Mouse (Mus musculus): Measurements from ENCODE around the gene Mfap3l. TPM values are rescaled to one million over a fixed set of nuclear protein-coding genes. Genes with fewer than 3 reads are reported as not detected.
"Not testable (repeated sequence)": the region's sequence is repeated elsewhere in the genome, so short reads cannot be mapped to it uniquely, and the experiment has no call there.

The Mfap3l gene
- polyA plus RNA-seq, 1 experiment = 0.73 TPM

DNA sequence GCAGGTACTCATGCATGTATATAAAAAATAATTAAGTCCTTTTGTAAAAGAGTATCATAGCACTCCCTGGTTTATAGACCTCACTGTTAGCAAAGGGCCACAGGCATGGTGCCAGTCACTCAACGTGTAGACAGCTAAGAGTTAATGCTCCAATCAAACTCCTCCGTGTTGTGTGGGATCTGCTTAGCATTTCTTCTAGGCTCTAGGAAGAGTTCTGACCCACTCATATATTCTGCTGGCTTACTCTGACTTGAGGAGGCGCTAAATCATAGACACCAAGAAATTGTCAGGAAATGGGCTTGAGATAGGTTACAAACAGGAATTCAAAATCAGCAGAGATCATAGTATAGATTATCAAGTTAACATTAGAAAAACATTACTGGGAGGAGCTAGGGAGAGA, 13.3 kb downstream of the Mfap3l start:
- no peak for DNase-seq (ENCODE audit: low read depth, low spot score)
- 66% methylated on average over 3 of the region's 3 CpGs for WGBS

DNA sequence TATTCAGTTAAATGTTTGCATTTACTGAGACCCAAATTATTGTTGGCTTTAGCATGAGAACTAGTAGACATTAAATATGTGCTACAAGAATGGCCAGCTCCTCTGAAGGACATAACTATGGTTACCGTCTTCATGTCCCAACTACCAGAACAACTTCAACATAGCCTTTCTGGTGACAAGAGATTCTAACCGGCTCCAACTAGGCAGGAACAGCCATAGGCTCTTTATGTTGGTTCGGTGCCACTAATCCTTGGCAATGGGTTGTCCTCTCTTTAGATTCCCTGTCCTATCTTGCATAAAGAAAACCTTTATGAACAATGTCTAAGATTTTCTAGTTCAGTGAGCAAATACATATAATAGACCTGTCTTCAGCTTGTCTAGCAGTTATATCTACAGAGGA, 14.7 kb downstream of the Mfap3l start:
- DNase-seq (ENCODE audit: low read depth, low spot score) = no peak
- 96% methylated on average over 3 of the region's 3 CpGs for WGBS

DNA sequence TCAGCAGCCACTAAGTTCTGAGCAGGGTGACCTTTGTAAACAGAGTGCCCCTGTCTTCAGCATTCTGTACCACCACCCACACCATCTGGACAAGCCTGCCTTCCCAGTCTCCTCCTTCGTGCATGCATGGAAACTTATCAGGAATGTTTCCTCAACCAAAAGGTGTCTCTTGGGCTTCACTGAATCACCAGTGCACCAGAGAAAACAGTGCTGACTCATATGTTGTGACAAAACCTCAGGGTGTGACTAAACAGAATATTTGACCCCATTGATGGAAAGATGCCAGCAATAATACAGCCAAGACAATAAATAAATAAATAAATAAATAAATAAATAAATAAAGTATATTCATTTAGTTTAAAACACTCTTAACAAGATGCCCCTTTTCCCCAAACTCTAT, 16.5 kb downstream of the Mfap3l start:
- WGBS = 72% methylated on average over 1 of the region's 1 CpGs
- DNase-seq (ENCODE audit: low read depth, low spot score) = no peak

DNA sequence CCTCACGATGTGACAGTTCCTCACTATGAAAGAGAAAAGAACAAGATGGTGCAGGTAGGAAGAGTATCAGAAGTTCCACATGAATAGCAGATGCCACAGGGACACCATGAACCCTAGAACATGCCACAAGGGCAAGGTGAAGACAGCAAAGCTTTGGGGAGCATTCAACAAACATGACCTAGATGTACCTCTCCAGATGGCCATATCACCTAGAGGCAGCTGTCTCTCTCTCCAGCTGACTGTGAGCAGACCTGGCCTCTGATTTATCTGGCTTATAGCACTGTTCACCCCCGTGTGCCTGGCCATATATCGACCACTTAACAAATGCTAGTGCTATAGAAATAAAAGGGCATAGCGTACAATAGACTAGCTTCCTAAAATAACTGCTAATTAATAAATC, 17.5 kb downstream of the Mfap3l start:
- DNase-seq (ENCODE audit: low read depth, low spot score) = no peak
- WGBS = 81% methylated on average over 4 of the region's 4 CpGs

DNA sequence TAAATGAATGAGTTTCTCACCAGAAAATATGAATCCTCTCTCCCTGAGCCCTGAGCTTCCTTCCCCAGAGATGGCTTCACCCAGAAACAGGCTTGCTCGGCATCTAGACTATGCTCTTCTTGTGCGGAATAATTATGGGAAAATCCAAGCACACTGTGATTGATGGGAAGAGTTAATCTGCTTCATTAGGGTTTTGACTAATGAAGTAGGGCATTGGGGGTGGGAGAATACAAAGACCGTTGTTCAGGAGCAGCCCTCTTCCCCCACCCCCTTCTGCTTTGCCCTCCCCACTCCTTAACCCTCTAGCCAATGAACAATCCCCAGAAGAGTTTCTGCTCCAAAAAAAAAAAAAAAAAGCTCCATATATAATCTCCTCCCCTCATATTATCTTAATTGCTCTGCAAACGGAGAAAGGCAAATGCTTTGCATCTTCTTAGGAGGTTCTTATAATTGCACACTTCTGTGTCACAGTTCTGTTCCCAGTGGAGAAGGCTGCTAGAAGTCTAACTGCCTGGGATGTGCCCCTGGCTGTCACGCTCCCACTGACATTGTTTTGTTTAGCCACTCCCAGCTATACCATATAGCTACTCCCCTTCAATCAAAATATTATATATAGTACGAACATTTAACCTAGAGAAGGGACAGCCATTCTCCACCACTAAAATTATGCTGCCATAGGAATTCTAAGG, 24.9 kb downstream of the Mfap3l start:
- WGBS = 75% methylated on average over 6 of the region's 6 CpGs
- DNase-seq (ENCODE audit: low read depth, low spot score) = no peak

DNA sequence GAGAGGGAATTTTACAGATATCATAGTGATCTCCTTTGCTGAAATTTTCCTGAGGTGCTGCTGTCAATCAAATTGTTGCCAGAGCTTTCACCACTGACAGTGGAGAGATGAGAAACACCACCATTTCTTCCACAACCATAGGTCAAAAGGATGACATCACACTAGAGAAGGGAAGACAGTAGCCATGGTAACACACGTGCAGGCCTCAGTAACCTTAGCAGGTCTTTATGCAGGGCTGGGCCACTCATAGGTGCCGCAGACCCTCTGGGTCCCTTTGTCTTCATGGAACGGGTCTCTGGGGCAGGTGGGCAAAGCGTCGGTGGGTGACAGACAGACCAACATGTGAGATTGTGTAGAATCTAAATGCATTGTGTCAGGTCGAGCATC, 25.5 kb downstream of the Mfap3l start:
- WGBS = 87% methylated on average over 6 of the region's 6 CpGs
- no peak for DNase-seq (ENCODE audit: low read depth, low spot score)

DNA sequence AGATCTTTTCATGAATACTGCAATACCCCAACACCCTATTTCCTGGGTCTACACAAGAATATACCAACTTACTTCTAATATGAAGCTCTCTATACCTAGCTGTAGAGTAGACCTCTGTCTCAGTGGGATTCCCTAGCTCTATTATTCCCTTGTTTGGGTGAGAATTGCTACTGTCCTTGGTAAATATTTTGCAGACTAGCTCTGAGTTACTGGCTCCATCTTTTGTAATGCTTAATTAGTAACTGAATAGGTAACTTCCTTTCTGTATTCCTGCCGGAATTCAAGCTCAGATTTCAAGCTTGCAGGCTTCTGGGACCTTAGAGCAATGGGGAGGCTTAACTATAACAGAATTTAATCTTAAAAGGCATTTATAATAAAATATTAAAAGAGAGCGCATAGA, 26.1 kb downstream of the Mfap3l start:
- DNase-seq (ENCODE audit: low read depth, low spot score) = not testable (repeated sequence)
- 75% methylated on average over 2 of the region's 2 CpGs for WGBS

DNA sequence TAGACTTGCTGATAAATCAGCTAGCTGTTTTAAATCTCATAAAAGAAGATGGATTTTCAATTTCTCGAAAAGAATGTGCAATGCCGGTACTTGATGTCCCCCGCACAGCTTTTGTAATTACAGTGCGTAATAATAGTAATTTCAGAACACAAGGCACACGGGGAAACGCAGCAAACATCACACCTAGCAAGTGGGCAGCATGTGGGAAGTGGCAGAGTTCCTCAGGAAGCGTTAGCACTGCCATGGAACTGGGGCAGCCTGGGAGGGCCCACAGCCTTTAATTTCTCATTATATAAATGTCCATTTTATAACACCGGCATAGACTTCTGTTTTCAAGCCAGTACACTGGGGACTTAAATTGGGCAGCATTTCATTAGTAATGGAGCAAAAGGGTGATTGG, 27.1 kb downstream of the Mfap3l start:
- 94% methylated on average over 8 of the region's 8 CpGs for WGBS
- no peak for DNase-seq (ENCODE audit: low read depth, low spot score)

DNA sequence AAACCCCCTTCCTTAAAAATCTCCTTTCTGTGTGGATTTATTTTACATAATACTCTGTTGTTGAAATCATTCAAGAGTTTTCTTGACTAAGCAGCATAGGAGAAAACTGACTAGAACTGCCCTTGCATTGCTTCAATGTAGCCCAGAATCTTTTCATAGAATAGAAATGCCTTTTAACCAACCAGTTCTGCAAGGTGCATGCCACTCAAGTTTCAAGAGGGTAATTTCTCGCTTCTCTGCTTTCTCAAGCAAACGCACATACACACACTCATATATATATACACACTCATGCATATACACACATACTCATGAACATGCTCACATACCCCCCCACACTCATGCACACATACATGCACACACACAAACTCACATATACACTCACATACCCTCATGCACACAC, 28.6 kb downstream of the Mfap3l start:
- no peak for DNase-seq (ENCODE audit: low read depth, low spot score)
- 95% methylated on average over 2 of the region's 2 CpGs for WGBS

DNA sequence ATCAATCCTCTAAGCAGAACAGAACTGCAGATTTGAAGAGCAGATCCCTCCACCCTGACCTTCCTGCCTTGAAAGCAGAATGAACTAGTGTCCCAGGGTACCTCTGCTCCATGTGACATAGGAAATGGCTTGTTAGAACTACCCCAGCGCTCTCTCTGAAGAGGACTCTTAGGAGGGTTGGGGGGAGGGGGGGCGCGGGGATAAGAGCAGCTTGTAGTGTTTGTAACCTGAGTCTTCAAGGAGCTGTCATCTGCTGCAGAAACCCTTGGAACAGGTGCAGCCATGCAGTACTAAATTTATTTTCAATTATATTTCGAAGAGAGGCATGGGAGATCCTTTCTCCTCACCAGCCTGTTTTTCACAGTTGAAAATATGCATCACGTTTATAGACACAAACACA, 30.9 kb downstream of the Mfap3l start:
- DNase-seq (ENCODE audit: low read depth, low spot score) = no peak
- 82% methylated on average over 5 of the region's 5 CpGs for WGBS

DNA sequence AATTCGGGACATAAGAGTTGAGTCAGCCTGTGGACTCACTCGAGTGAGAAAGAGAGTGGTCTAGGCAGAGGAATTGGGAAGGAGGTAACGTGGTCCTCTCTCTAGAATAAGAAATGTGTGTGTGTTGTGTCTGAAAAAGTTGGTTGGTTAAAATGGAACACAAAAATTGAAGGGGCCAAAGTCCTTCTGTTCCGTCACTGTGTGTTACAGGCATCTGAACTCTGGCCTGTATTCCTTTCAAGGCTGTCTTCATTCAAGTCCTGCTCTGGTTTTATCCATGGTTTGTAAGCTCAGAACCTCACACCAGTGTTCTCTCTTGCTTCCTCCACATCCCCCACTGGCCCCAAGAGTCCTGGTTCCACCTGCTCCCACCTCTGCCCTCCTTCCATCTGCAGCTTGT, 33.2 kb downstream of the Mfap3l start:
- DNase-seq (ENCODE audit: low read depth, low spot score) = no peak
- WGBS = 70% methylated on average over 4 of the region's 4 CpGs

DNA sequence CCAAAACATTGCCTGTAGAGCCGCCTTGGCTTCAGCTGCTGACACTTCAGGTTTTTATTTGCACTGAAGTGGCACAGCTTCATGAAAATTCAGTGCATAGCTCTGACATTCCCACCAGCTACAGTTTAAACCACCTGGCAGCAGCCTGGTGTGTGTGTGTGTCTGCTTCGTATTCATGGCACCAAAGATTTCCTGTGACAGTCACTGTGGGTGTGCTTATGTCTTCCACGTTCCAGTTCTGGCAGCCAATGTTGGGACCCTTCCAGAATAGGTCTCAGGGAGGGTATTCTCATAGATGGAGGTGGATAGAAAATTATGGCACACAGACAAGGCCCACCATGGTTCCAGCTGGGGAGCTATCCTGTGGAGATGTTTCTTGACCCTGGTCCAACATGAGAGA, 34.2 kb downstream of the Mfap3l start:
- DNase-seq (ENCODE audit: low read depth, low spot score) = no peak
- WGBS = 49% methylated on average over 3 of the region's 3 CpGs

DNA sequence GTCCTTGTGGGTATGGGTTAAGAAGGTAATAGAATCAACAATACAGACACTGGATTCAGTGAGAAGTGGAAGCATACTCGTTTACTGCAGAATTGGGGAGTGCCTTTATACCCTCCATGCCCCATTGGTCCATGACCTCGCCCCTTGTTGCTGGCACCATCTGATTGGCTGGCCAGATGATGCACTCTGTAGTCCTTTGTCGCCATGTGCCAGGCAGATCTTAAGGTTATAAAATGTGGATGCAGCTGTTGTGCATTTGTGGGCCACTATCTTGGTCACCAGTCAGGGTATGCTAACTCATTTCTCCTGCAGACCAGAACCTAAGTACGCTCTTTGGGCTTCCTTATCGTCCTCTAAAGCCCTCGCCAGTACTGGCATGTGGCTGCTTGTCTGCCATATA, 46.0 kb downstream of the Mfap3l start:
- no peak for DNase-seq (ENCODE audit: low read depth, low spot score)
- WGBS = 91% methylated on average over 6 of the region's 6 CpGs

DNA sequence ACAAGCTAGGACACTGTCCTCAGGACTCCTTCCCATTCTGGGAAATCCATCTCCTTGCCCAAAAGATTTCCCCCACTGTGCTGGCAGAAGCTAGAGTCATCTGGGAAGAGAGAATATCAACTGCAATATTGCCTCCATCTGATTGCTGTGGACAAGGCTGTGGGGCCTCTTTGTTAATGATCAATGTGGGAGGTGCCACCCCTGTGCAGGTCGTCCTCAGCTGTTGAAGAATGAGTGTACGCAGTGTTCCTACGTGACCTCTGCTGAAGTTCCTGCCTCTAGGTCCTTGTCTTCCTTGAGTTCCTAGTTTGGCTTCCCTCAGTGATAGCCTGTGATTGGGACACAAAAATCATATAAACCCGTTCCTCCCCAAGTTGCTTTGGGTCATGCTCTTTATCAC, 49.2 kb downstream of the Mfap3l start:
- 49% methylated on average over 4 of the region's 4 CpGs for WGBS
- DNase-seq (ENCODE audit: low read depth, low spot score) = no peak

DNA sequence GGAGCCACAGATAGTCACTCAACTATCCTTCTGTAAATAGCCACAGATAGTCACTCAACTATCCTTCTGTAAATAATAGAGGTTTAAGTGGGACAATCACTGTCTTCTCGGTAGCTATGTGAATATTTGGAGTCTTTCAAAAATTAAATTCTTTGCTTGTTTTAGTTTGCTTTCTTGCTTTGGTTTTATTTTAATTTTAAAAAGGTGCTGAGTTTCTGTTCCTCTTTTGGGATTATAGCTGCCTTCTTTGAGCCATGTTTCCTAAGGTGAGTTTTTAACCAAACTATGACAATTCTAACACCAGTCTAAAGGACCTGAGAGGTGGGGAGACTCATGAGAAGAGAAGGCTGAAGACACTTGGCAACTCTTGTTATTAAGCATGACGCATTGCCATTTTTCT, 49.7 kb downstream of the Mfap3l start:
- 86% methylated on average over 2 of the region's 2 CpGs for WGBS

DNA sequence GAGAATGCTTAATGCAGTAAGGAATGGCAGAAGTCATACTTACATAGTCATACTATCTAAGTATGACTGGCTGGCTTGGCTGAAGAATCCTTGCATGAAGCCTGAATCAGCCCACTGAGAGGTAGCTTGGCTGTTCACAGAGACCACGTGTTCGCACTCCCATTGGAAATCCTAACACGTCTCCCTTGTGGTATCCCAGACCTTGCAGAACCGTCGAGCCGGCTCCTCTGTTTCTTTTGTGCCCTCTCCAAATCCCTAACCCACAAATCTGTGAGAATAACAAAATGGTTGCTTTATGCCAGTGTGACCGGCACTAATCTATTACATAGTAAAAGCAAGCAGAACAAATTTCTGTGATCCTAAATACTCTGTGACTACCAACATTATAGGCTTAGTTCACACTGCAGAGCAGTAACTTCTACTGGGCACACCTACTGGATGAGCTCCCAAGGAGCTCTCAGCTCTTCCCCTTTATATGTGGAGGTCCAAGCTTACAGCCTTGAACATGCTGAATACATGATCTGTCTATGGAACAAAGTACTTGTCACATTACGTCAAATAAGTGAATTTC, 79.0 kb downstream of the Mfap3l start:
- 92% methylated on average over 8 of the region's 8 CpGs for WGBS
- DNase-seq (ENCODE audit: low read depth, low spot score) = no peak

More for the DNA sequence above, 49.7 kb downstream of the Mfap3l start:
- no peak for DNase-seq (ENCODE audit: low read depth, low spot score)

DNA sequence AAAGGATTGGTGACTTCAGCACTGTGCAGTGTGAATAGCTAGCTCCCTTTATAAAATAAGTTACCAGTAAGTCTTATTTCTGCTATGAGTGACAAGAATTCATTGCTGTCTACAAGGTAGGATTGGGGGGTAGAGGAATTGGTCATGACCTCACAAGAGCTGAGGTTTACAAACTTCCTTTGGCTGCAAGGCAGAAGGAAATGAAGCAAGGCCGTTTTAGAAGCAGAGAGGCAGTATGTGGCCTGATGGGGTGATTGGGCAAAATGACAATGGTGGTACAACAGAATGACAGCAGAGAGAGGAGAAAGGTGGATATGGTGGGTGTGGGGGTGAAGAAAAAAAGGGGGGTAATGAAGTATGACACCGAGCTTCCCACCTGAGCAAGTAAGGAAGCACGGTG, 82.1 kb downstream of the Mfap3l start:
- WGBS = 59% methylated on average over 1 of the region's 3 CpGs
- no peak for DNase-seq (ENCODE audit: low read depth, low spot score)

DNA sequence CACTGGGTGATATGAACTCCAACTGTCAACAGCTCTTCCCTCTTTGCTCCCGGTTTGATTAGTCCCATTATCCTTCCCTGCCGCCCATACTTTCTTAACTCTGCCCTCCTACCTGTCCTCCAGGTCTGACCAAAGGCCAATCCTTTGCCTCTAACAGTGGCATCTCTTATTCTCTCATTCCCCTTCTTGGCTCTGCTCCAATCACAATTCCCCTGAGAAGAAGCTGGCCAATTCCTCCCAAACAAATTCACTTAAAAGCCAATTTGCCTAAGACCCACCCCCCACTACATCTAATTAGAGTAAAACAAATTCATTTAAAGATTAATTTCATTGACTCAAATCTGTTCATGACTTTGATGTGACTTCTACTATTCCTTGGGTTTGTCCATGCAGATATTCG, 86.1 kb downstream of the Mfap3l start:
- no peak for DNase-seq (ENCODE audit: low read depth, low spot score)
- WGBS = 58% methylated on average over 3 of the region's 3 CpGs

Data from large intestine, adult 2 months (tissue).